Mouse (Mus musculus): ENCODE measurements around the gene Prrc2c. TPM values are rescaled to one million over a fixed set of nuclear protein-coding genes. Genes with fewer than 3 reads are reported as not detected.
"Not testable (repeated sequence)": the region's sequence is repeated elsewhere in the genome, so short reads cannot be mapped to it uniquely, and the experiment has no call there.

The Prrc2c gene
- polyA plus RNA-seq (2014; fragmentation: Nextera tagmentation; extraction: Ambion mirVana), result 88.6 and 103 TPM in 2 replicates

DNA sequence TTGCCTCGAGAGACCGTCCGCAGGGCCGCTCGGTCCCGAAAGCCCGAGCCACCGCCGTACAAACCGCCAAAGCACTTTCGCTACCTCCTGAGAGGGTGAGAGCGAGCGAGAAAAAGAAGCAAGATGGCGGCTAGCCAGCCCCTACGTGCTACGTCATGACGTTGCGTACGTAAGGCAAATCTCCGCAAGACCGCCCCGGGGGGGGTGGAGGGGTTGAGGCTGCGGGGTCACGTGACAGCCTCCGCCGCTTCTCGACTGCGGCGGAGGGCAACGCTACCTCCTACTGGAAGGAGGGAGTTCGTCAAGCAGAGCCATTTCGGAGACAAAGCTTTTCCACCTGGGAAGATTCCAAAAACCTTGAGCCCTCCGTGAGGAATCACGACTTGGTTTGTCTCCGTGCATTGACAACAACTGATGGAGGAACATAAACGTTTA lies at the start of gene Prrc2c:
Gene Prrc2c (minus strand): TSS at position 156 of the 435 bp plus-strand sequence.
- WGBS, result under 1% methylated on average over 36 of the region's 36 CpGs
- Histone ChIP-seq H3K27me3 (replicated peaks; ENCODE audit: control insufficient read depth, insufficient read depth, low read length) (no peaks in the 10 kb centered on the region), H3K4me1 (replicated peaks; ENCODE audit: control insufficient read depth, insufficient read depth, low read length) (peaks cover 26% of the 10 kb centered on the region), H3K9ac (ENCODE audit: low read depth, low read length) (peak within 1 kb of the TSS; percentile 99), H3K4me3 (ENCODE audit: low read depth, low read length) (peak within 1 kb of the TSS; percentile 98), H3K36me3 (ENCODE audit: control insufficient read depth, insufficient read depth, low read length) (no peaks in the 10 kb centered on the region), H3K9me3 (ENCODE audit: control insufficient read depth, low read length) (no peaks in the 10 kb centered on the region), H3K27ac (ENCODE audit: low read depth, low read length) (peak within 1 kb of the TSS; percentile 97), H3K4me2 (peak within 1 kb of the TSS; percentile 89)
- peak; percentile 95 for DNase-seq (ENCODE audit: low spot score)
- peak; percentile 91 for ATAC-seq (replicated peaks; ENCODE audit: low FRiP score)

DNA sequence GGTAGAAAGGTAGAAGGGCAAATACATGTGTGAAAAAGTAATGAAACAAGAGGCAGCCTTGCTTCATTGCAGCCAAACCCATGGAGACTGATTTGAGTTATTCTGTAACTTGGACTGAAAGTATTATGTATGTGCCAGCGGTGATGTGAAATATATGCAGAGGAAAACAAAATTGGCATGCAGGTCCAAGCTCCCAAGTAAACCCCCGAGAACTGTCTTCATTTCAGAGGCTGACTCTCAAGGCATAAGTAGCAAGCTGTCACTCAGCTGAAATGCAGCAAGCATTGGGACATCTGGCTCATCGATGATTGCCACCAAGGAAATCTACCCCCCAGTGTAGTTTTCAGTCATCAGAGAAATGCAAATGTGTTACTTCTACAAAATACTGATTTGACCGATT lies 44.9 kb upstream of the Prrc2c start:
- Histone ChIP-seq H3K4me2 (no peak overlapping the region), H3K36me3 (ENCODE audit: control insufficient read depth, insufficient read depth, low read length) (no peaks in the 10 kb centered on the region), H3K4me1 (replicated peaks; ENCODE audit: control insufficient read depth, insufficient read depth, low read length) (no peaks in the 10 kb centered on the region), H3K9ac (ENCODE audit: low read depth, low read length) (no peak overlapping the region), H3K27me3 (replicated peaks; ENCODE audit: control insufficient read depth, insufficient read depth, low read length) (no peaks in the 10 kb centered on the region), H3K4me3 (ENCODE audit: low read depth, low read length) (no peak overlapping the region), H3K9me3 (ENCODE audit: control insufficient read depth, low read length) (no peaks in the 10 kb centered on the region), H3K27ac (ENCODE audit: low read depth, low read length) (no peak overlapping the region)
- ATAC-seq (replicated peaks; ENCODE audit: low FRiP score) (no peak), DNase-seq (ENCODE audit: low spot score) (no peak)
- 79% methylated on average over 4 of the region's 4 CpGs for WGBS

DNA sequence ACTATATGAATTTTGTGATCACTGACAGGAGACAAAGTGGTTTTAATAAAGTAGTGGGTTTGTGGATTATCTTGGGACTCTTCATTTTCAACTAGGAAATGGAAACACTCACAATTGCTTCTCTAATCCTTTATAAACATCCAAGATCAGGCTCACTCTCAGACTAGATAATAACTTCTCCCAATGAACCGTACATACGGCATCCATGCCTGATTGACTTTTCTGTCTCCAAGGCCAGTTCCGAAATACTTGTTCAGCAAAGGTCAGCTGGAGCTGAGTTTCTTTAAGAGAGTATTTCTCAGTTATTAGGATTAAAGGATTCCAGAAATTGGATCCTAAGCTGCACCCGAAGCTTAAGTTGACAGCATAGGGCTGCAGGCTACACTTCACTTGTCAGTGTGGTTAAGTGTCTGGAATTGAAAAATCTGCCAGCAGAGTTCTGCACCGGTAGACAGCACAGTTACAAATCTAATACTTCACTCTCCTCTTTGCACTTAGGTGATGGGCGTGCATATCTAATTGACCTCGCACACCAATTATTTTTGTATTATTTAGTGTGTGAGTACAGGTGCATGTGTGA lies 43.4 kb upstream of the Prrc2c start:
- no peak overlapping the region for H3K4me2 ChIP-seq
- WGBS, result 88% methylated on average over 7 of the region's 7 CpGs
- no peak for ATAC-seq (replicated peaks; ENCODE audit: low FRiP score)

DNA sequence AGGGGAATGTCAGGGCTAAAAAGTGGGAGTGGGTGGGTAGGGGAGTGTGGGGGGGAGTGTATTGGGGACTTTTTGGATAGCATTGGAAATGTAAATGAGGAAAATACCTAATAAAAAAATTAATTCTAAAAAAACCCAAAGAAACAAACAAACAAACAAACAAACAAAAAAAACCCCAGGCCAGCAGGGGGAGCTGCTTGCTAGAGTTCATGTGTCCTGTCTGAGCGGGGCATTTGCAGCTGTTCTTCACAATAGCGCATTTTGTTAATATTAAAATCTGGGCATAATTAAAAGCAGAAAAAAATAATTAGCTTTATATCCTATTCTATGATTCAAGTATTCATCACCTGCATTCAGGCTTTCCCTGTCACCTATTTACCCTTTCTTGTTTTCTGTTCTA lies 40.7 kb upstream of the Prrc2c start:
- not testable (repeated sequence) for H3K9me3 ChIP-seq (ENCODE audit: control insufficient read depth, low read length); ATAC-seq (replicated peaks; ENCODE audit: low FRiP score); H3K36me3 ChIP-seq (ENCODE audit: control insufficient read depth, insufficient read depth, low read length); H3K27me3 ChIP-seq (replicated peaks; ENCODE audit: control insufficient read depth, insufficient read depth, low read length); H3K4me3 ChIP-seq (ENCODE audit: low read depth, low read length); H3K4me2 ChIP-seq; DNase-seq (ENCODE audit: low spot score); H3K4me1 ChIP-seq (replicated peaks; ENCODE audit: control insufficient read depth, insufficient read depth, low read length); H3K9ac ChIP-seq (ENCODE audit: low read depth, low read length); H3K27ac ChIP-seq (ENCODE audit: low read depth, low read length)
- WGBS, result 85% methylated on average over 2 of the region's 2 CpGs

More for the DNA sequence above, 43.4 kb upstream of the Prrc2c start:
- H3K9me3 ChIP-seq (ENCODE audit: control insufficient read depth, low read length), result no peaks in the 10 kb centered on the region
- H3K4me3 ChIP-seq (ENCODE audit: low read depth, low read length), result no peak overlapping the region
- H3K4me1 ChIP-seq (replicated peaks; ENCODE audit: control insufficient read depth, insufficient read depth, low read length), result no peaks in the 10 kb centered on the region
- H3K36me3 ChIP-seq (ENCODE audit: control insufficient read depth, insufficient read depth, low read length), result no peaks in the 10 kb centered on the region
- no peaks in the 10 kb centered on the region for H3K27me3 ChIP-seq (replicated peaks; ENCODE audit: control insufficient read depth, insufficient read depth, low read length)
- H3K9ac ChIP-seq (ENCODE audit: low read depth, low read length), result no peak overlapping the region
- DNase-seq (ENCODE audit: low spot score), result no peak
- no peak overlapping the region for H3K27ac ChIP-seq (ENCODE audit: low read depth, low read length)

DNA sequence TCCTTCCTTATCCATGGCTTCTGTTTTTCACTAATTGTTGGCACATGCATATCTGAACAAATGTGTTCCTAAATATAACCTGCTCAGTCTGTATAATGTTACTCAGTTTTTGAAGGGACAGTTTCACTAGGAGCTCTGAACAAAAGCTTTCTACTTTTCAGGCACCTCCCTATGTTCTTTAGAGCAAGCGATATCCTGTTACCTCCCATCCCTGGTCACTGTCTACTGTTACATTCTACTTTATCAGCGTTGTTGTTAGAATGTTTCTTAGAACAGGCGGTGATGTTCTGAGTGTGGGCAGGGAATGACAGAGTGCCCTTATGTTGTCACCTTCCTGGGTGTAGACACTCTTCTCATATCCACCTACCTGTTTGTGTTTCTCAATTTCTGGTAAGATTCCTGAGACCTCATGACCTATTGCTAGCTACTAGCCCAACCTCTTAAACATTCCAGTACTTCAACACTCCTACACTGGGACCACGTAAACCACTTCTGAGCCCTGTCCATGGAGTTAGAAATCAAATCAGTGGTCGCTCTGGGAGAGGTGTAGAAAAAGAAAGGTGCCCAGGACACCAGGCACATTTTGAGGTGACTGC lies 37.7 kb upstream of the Prrc2c start:
- Histone ChIP-seq H3K4me2 (no peak overlapping the region), H3K9me3 (ENCODE audit: control insufficient read depth, low read length) (no peaks in the 10 kb centered on the region), H3K9ac (ENCODE audit: low read depth, low read length) (no peak overlapping the region), H3K4me1 (replicated peaks; ENCODE audit: control insufficient read depth, insufficient read depth, low read length) (no peaks in the 10 kb centered on the region), H3K36me3 (ENCODE audit: control insufficient read depth, insufficient read depth, low read length) (no peaks in the 10 kb centered on the region), H3K4me3 (ENCODE audit: low read depth, low read length) (no peak overlapping the region), H3K27me3 (replicated peaks; ENCODE audit: control insufficient read depth, insufficient read depth, low read length) (no peaks in the 10 kb centered on the region), H3K27ac (ENCODE audit: low read depth, low read length) (no peak overlapping the region)
- 80% methylated on average over 5 of the region's 5 CpGs for WGBS
- ATAC-seq (replicated peaks; ENCODE audit: low FRiP score), result no peak
- no peak for DNase-seq (ENCODE audit: low spot score)

DNA sequence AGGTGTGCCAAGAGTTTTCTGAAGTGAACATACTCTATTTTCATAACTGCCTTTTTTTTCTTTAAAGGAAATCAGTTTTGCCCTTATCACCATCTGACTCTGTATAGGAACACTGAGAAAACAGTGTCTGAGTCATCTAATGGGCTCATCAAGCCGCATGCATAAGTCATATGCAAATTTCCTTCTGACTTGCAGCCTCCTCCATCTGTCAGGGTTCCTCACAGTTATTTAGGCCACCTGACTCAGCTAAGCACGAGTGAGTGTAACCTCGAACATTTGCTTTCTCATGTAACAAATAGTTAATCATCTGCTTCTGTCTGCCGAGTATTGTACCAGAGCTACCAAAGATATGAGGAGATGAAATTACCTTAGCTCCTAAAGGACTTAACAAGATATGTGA lies 33.3 kb upstream of the Prrc2c start:
- Histone ChIP-seq H3K9me3 (ENCODE audit: control insufficient read depth, low read length) (no peaks in the 10 kb centered on the region), H3K27ac (ENCODE audit: low read depth, low read length) (no peak overlapping the region), H3K4me3 (ENCODE audit: low read depth, low read length) (no peak overlapping the region), H3K27me3 (replicated peaks; ENCODE audit: control insufficient read depth, insufficient read depth, low read length) (no peaks in the 10 kb centered on the region), H3K9ac (ENCODE audit: low read depth, low read length) (no peak overlapping the region), H3K36me3 (ENCODE audit: control insufficient read depth, insufficient read depth, low read length) (no peaks in the 10 kb centered on the region), H3K4me2 (no peak overlapping the region), H3K4me1 (replicated peaks; ENCODE audit: control insufficient read depth, insufficient read depth, low read length) (no peaks in the 10 kb centered on the region)
- ATAC-seq (replicated peaks; ENCODE audit: low FRiP score), result no peak
- no peak for DNase-seq (ENCODE audit: low spot score)
- 73% methylated on average over 4 of the region's 4 CpGs for WGBS

DNA sequence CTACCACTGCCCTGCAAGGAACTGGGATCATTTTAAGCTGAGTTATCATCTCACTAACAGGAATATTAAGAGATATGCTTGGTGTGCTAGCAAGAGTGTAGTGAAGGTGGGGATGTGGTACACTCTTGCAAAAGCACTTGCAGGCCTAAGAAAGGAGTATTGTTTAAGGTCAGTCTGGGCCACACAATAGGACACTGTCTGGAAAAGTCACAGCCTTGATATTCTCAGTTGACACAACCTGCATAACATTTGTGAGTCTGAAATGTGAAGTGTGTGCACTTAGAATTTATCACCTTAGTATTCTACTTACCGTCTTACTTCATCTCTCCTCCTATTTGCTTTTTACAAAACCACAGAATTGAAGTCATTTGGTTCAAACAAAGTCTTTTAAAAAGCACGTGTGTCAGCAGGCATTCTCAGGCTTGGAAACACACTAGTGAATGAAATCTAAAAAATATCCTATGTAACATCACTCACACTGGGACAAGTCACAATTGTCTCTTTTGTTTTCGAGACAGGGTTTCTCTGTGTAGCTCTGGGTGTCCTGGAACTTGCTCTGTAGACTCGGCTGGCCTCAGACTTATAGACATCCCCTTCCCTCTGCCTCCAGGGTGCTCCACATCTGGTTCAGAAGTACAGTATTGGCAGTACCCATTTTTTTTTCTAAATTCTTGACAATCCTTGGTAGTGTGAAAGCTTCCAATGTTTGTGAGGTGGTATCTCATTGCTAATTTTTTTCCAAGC lies 31.4 kb upstream of the Prrc2c start:
- no peak for DNase-seq (ENCODE audit: low spot score)
- 79% methylated on average over 4 of the region's 4 CpGs for WGBS
- H3K27me3 ChIP-seq (replicated peaks; ENCODE audit: control insufficient read depth, insufficient read depth, low read length), result no peaks in the 10 kb centered on the region
- H3K9me3 ChIP-seq (ENCODE audit: control insufficient read depth, low read length), result no peaks in the 10 kb centered on the region
- no peak overlapping the region for H3K4me3 ChIP-seq (ENCODE audit: low read depth, low read length)
- no peak overlapping the region for H3K9ac ChIP-seq (ENCODE audit: low read depth, low read length)
- H3K36me3 ChIP-seq (ENCODE audit: control insufficient read depth, insufficient read depth, low read length), result no peaks in the 10 kb centered on the region
- H3K4me1 ChIP-seq (replicated peaks; ENCODE audit: control insufficient read depth, insufficient read depth, low read length), result no peaks in the 10 kb centered on the region
- no peak for ATAC-seq (replicated peaks; ENCODE audit: low FRiP score)
- no peak overlapping the region for H3K4me2 ChIP-seq
- H3K27ac ChIP-seq (ENCODE audit: low read depth, low read length), result no peak overlapping the region

DNA sequence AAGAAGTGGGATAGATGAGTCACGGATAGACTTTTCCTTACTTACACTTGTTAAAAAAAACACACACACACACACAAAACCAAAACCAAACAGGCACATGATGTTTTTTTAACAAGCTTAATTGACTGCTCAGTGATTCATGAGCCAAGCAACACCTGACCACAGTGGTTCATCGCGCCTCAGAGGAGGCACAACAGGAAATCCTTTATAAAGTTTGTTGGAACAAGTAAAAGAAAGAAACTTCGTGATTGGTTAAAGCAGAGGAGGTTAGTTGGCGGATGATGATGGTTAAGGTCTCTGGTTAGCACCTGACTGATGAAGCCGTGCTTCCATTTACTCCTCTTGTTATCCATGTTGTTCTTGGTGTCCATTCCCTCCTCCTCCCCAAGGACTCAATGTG lies 11.7 kb upstream of the Prrc2c start:
- no peak overlapping the region for H3K4me3 ChIP-seq (ENCODE audit: low read depth, low read length)
- H3K27me3 ChIP-seq (replicated peaks; ENCODE audit: control insufficient read depth, insufficient read depth, low read length), result no peaks in the 10 kb centered on the region
- no peak overlapping the region for H3K27ac ChIP-seq (ENCODE audit: low read depth, low read length)
- H3K9ac ChIP-seq (ENCODE audit: low read depth, low read length), result no peak overlapping the region
- H3K4me1 ChIP-seq (replicated peaks; ENCODE audit: control insufficient read depth, insufficient read depth, low read length), result no peaks in the 10 kb centered on the region
- 71% methylated on average over 6 of the region's 6 CpGs for WGBS
- H3K36me3 ChIP-seq (ENCODE audit: control insufficient read depth, insufficient read depth, low read length), result no peaks in the 10 kb centered on the region
- H3K4me2 ChIP-seq, result no peak overlapping the region
- DNase-seq (ENCODE audit: low spot score) (no peak), ATAC-seq (replicated peaks; ENCODE audit: low FRiP score) (no peak)
- no peaks in the 10 kb centered on the region for H3K9me3 ChIP-seq (ENCODE audit: control insufficient read depth, low read length)
